Mouse (Mus musculus): ENCODE measurements around the gene Cdc42ep2. TPM values are rescaled to one million over a fixed set of nuclear protein-coding genes. Genes with fewer than 3 reads are reported as not detected.
A peak's percentile ranks its signal among the peaks of the same experiment; 100 is the strongest.

Cdc42ep2 gene
- polyA plus RNA-seq, 1 experiment from 2014 or later, result 21.3 TPM

- no peak overlapping the region for H3K9ac ChIP-seq (replicated peaks; ENCODE audit: low read depth)
- no peak for TF ChIP-seq CTCF (IDR thresholded peaks at IDR 0.05)
- TF ChIP-seq EP300 (IDR thresholded peaks at IDR 0.05), result no peak
- WGBS, result 42% methylated on average over 3 of the region's 3 CpGs
- H3K9me3 ChIP-seq (ENCODE audit: low read length), result no peaks in the 10 kb centered on the region
- H3K4me2 ChIP-seq (replicated peaks; ENCODE audit: low read depth, low read length), result no peak overlapping the region
- H3K4me3 ChIP-seq (ENCODE audit: low read depth, low read length), result no peak overlapping the region
- peak; percentile 21 for DNase-seq (ENCODE audit: low spot score)
- H3K36me3 ChIP-seq (ENCODE audit: insufficient read depth, low read length), result no peaks in the 10 kb centered on the region
- peak overlapping the region; percentile 86; the same call in 1 of the 2 replicates for H3K27ac ChIP-seq (ENCODE audit: low read length)
- no peaks in the 10 kb centered on the region for H3K27me3 ChIP-seq (replicated peaks; ENCODE audit: insufficient read depth, low read length)
- peaks cover 29% of the 10 kb centered on the region for H3K4me1 ChIP-seq (ENCODE audit: insufficient read depth, low read depth, low read length)
- ATAC-seq, result no peak
Observed at GRCm38 (mm10) chr19:5928546-5928945, 3.9 kb upstream of the Cdc42ep2 start.

- TF ChIP-seq CTCF (IDR thresholded peaks at IDR 0.05) (no peak), EP300 (IDR thresholded peaks at IDR 0.05) (no peak)
- Histone ChIP-seq H3K9ac (replicated peaks; ENCODE audit: low read depth) (no peak overlapping the region), H3K9me3 (ENCODE audit: low read length) (no peaks in the 10 kb centered on the region), H3K36me3 (ENCODE audit: insufficient read depth, low read length) (no peaks in the 10 kb centered on the region), H3K4me1 (ENCODE audit: insufficient read depth, low read depth, low read length) (peaks cover 31% of the 10 kb centered on the region), H3K4me2 (replicated peaks; ENCODE audit: low read depth, low read length) (no peak overlapping the region), H3K27ac (ENCODE audit: low read length) (no peak overlapping the region), H3K27me3 (replicated peaks; ENCODE audit: insufficient read depth, low read length) (no peaks in the 10 kb centered on the region), H3K4me3 (ENCODE audit: low read depth, low read length) (no peak overlapping the region)
- ATAC-seq, result no peak
- WGBS, result 61% methylated on average over 6 of the region's 6 CpGs
- DNase-seq (ENCODE audit: low spot score), result no peak
Observed at GRCm38 (mm10) chr19:5928104-5928503, 3.5 kb upstream of the Cdc42ep2 start.

- ATAC-seq, result no peak
- 79% methylated on average over 8 of the region's 8 CpGs for WGBS
- H3K27ac ChIP-seq (ENCODE audit: low read length), result no peak overlapping the region
- H3K9me3 ChIP-seq (ENCODE audit: low read length), result no peaks in the 10 kb centered on the region
- DNase-seq (ENCODE audit: low spot score), result no peak
- no peaks in the 10 kb centered on the region for H3K27me3 ChIP-seq (replicated peaks; ENCODE audit: insufficient read depth, low read length)
- no peaks in the 10 kb centered on the region for H3K36me3 ChIP-seq (ENCODE audit: insufficient read depth, low read length)
- H3K9ac ChIP-seq (replicated peaks; ENCODE audit: low read depth), result no peak overlapping the region
- TF ChIP-seq CTCF (IDR thresholded peaks at IDR 0.05) (no peak), EP300 (IDR thresholded peaks at IDR 0.05) (no peak)
- no peak overlapping the region for H3K4me3 ChIP-seq (ENCODE audit: low read depth, low read length)
- no peak overlapping the region for H3K4me2 ChIP-seq (replicated peaks; ENCODE audit: low read depth, low read length)
- peaks cover 31% of the 10 kb centered on the region for H3K4me1 ChIP-seq (ENCODE audit: insufficient read depth, low read depth, low read length)
Observed at GRCm38 (mm10) chr19:5927532-5927931, 2.9 kb upstream of the Cdc42ep2 start.

- H3K4me2 ChIP-seq (replicated peaks; ENCODE audit: low read depth, low read length), result no peak overlapping the region
- no peaks in the 10 kb centered on the region for H3K36me3 ChIP-seq (ENCODE audit: insufficient read depth, low read length)
- H3K27me3 ChIP-seq (replicated peaks; ENCODE audit: insufficient read depth, low read length), result no peaks in the 10 kb centered on the region
- no peak overlapping the region for H3K9ac ChIP-seq (replicated peaks; ENCODE audit: low read depth)
- WGBS, result 75% methylated on average over 11 of the region's 11 CpGs
- TF ChIP-seq EP300 (IDR thresholded peaks at IDR 0.05) (no peak), CTCF (IDR thresholded peaks at IDR 0.05) (no peak)
- no peak overlapping the region for H3K27ac ChIP-seq (ENCODE audit: low read length)
- no peak for DNase-seq (ENCODE audit: low spot score)
- no peak for ATAC-seq
- peaks cover 31% of the 10 kb centered on the region for H3K4me1 ChIP-seq (ENCODE audit: insufficient read depth, low read depth, low read length)
- H3K4me3 ChIP-seq (ENCODE audit: low read depth, low read length), result no peak overlapping the region
- H3K9me3 ChIP-seq (ENCODE audit: low read length), result no peaks in the 10 kb centered on the region
Observed at GRCm38 (mm10) chr19:5927026-5927425, 2.4 kb upstream of the Cdc42ep2 start.

- no peaks in the 10 kb centered on the region for H3K9me3 ChIP-seq (ENCODE audit: low read length)
- DNase-seq (ENCODE audit: low spot score), result peak; percentile 35
- peak overlapping the region; percentile 71 for H3K4me3 ChIP-seq (ENCODE audit: low read depth, low read length)
- 0 out of 2 replicates have a peak overlapping the region, but pooled peaks have one; percentile 19 for H3K9ac ChIP-seq (replicated peaks; ENCODE audit: low read depth)
- 23% methylated on average over 11 of the region's 11 CpGs for WGBS
- TF ChIP-seq EP300 (IDR thresholded peaks at IDR 0.05), result no peak; the same call in 1 of the 2 replicates
- TF ChIP-seq CTCF (IDR thresholded peaks at IDR 0.05), result no peak
- H3K27ac ChIP-seq (ENCODE audit: low read length), result peak overlapping the region; percentile 94
- H3K4me2 ChIP-seq (replicated peaks; ENCODE audit: low read depth, low read length), result peak overlapping the region; percentile 93
- no peak for ATAC-seq
- H3K36me3 ChIP-seq (ENCODE audit: insufficient read depth, low read length), result no peaks in the 10 kb centered on the region
- no peaks in the 10 kb centered on the region for H3K27me3 ChIP-seq (replicated peaks; ENCODE audit: insufficient read depth, low read length)
- peaks cover 37% of the 10 kb centered on the region for H3K4me1 ChIP-seq (ENCODE audit: insufficient read depth, low read depth, low read length)
Observed at GRCm38 (mm10) chr19:5925311-5925855, 767 bp upstream of the Cdc42ep2 start.

GRCm38 (mm10) chr19:5923990-5924712, 465 bp downstream of the Cdc42ep2 start:
- Histone ChIP-seq H3K4me1 (ENCODE audit: insufficient read depth, low read depth, low read length) (peaks cover 27% of the 10 kb centered on the region; the same call in 1 of the 2 replicates), H3K9ac (replicated peaks; ENCODE audit: low read depth) (peak overlapping the region; percentile 78), H3K27ac (ENCODE audit: low read length) (peak overlapping the region; percentile 94), H3K4me2 (replicated peaks; ENCODE audit: low read depth, low read length) (peak overlapping the region; percentile 93), H3K27me3 (replicated peaks; ENCODE audit: insufficient read depth, low read length) (no peaks in the 10 kb centered on the region), H3K4me3 (ENCODE audit: low read depth, low read length) (peak overlapping the region; percentile 71), H3K9me3 (ENCODE audit: low read length) (no peaks in the 10 kb centered on the region), H3K36me3 (ENCODE audit: insufficient read depth, low read length) (no peaks in the 10 kb centered on the region)
- DNase-seq (ENCODE audit: low spot score) (peak; percentile 97), ATAC-seq (peak; percentile 71)
- TF ChIP-seq EP300 (IDR thresholded peaks at IDR 0.05) (peak; percentile 62), CTCF (IDR thresholded peaks at IDR 0.05) (peak; percentile 85)
- under 1% methylated on average over 38 of the region's 38 CpGs for WGBS

Data from lung, postnatal 0 days (tissue).